Mouse (Mus musculus) right cerebral cortex, postnatal 4 days (tissue): ENCODE results near the gene Ppfibp2.

Experiments
- DNase-seq: peaks from one replicate; pipeline ENCODE4 v3.0.0-alpha.2; 2022

Gene Ppfibp2

GRCm38 (mm10) chr7:107757308-107758151, 162.5 kb downstream of the Ppfibp2 start, which contains the start of gene Cyb5r2:
TSS of gene Cyb5r2 (minus strand) at chr7:107758032.
- peak; percentile 16 for DNase-seq

- DNase-seq = no peak
These were observed 175.8 kb downstream of the Ppfibp2 start for GRCm38 (mm10) chr7:107770812-107771211.

GRCm38 (mm10) chr7:107778216-107778615, 183.2 kb downstream of the Ppfibp2 start:
- DNase-seq = no peak

GRCm38 (mm10) chr7:107779611-107780010, 184.6 kb downstream of the Ppfibp2 start:
- DNase-seq = no peak

DNA sequence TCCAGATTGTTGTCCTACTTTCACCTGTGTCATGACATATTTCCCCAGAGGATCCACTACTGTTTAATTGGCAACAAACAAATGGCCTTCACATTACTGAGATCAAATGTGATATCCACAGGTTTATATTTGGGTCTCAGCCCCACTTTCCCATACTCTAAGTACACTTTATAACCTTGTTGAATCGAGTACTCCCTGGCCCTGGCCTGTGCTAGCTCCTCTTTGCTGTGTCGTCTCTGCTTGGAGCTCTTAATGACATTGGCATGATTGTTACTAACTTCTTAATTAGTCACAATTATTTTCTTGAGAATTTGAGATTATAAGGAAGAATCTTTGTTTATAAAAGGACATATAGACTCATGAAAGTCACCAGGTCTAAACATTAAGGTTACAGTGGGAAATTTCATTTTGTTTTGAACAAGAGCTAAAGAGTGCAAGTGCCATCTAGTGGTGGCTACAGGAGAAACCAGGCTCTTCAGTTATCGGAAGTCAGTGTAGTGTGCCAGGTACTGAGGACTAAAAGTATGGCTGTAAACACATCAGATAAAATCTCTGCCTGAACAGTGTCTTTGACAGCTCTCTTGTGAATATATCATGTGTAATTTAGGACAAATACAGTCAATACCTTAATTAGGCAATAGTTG, 193.1 kb downstream of the Ppfibp2 start:
- peak; percentile 5 for DNase-seq

- DNase-seq = no peak
These were observed 201.5 kb downstream of the Ppfibp2 start for GRCm38 (mm10) chr7:107796500-107796899.
